Mouse (Mus musculus) neural tube, embryonic 15.5 days (tissue): ENCODE measurements around the gene Kdm6b. TPM values are rescaled to one million over a fixed set of nuclear protein-coding genes. Genes with fewer than 3 reads are reported as not detected.

Source experiments
- ATAC-seq: fragments of 200-750 bp; cut with Nextera tagmentation; 2 replicates; pipeline ENCODE4 v1.8.0; 2017; ENCODE audit warnings: mild to moderate bottlenecking, moderate TSS enrichment, moderate library complexity; ENCODE audit not compliant: low FRiP score
- H3K27ac ChIP-seq: fragments of 300-500 bp; sonication (generic); replicated peaks from 2 replicates; pipeline ENCODE4 v1.5.1; 2015; ENCODE audit warnings: mild to moderate bottlenecking, inconsistent platforms
- H3K27me3 ChIP-seq: fragments of 300-500 bp; sonication (generic); replicated peaks from 2 replicates; pipeline ENCODE4 v1.6.1; 2015; ENCODE audit warnings: inconsistent platforms
- H3K36me3 ChIP-seq: fragments of 300-500 bp; sonication (generic); 2 replicates; pipeline ENCODE4 v1.6.1; 2015; ENCODE audit warnings: inconsistent platforms
- H3K4me1 ChIP-seq: fragments of 300-500 bp; sonication (generic); 2 replicates; pipeline ENCODE4 v1.6.1; 2015; ENCODE audit warnings: inconsistent platforms
- H3K4me2 ChIP-seq: fragments of 300-500 bp; sonication (generic); 2 replicates; pipeline ENCODE4 v1.6.1; 2015; ENCODE audit warnings: inconsistent platforms, mild to moderate bottlenecking, moderate library complexity
- H3K4me3 ChIP-seq: fragments of 300-500 bp; sonication (generic); replicated peaks from 2 replicates; pipeline ENCODE4 v1.5.1; 2015; ENCODE audit warnings: mild to moderate bottlenecking, inconsistent platforms
- H3K9ac ChIP-seq: fragments of 300-500 bp; sonication (generic); replicated peaks from 2 replicates; pipeline ENCODE4 v1.6.1; 2015; ENCODE audit warnings: mild to moderate bottlenecking, inconsistent platforms
- H3K9me3 ChIP-seq: fragments of 300-500 bp; sonication (generic); replicated peaks from 2 replicates; pipeline ENCODE4 v1.6.1; 2016; ENCODE audit warnings: inconsistent platforms
- WGBS: fragments of 180-500 bp; shearing (Covaris S2); methylation state at CpG from one replicate; pipeline ENCODE4 v1.1.7; 2015; ENCODE audit warnings: mixed read lengths; 5-methylcytosine and 5-hydroxymethylcytosine counted together
- polyA plus RNA-seq: library from polyadenylated mRNA; unstranded; fragments of >200 nt; fragmentation: Nextera tagmentation; extraction: Ambion mirVana; gene quantifications from 2 replicates; pipeline ENCODE4 v1.2.1, GENCODE M21; 2015

Gene Kdm6b
- polyA plus RNA-seq, 1 experiment from 2014 or later: 32.6 TPM

- no peaks in the 10 kb centered on the region for H3K9me3 ChIP-seq
- H3K4me1 ChIP-seq: peaks cover 65% of the 10 kb centered on the region
- WGBS: under 1% methylated on average over 35 of the region's 106 CpGs
- H3K4me3 ChIP-seq: peak overlapping the region; percentile 72
- H3K27ac ChIP-seq: peak overlapping the region; percentile 98
- peak overlapping the region; percentile 91 for H3K4me2 ChIP-seq
- H3K27me3 ChIP-seq: no peaks in the 10 kb centered on the region
- H3K9ac ChIP-seq: peak overlapping the region; percentile 99
- H3K36me3 ChIP-seq: peaks cover 8% of the 10 kb centered on the region; the same call in 1 of the 2 replicates
- peak; percentile 23 for ATAC-seq
These were observed 44.9 kb downstream of the Kdm6b start for GRCm38 (mm10) chr11:69368356-69369214.

- WGBS: under 1% methylated on average over 22 of the region's 22 CpGs
- Histone ChIP-seq H3K4me2 (peak overlapping the region; percentile 91), H3K4me3 (peak overlapping the region; percentile 72), H3K27ac (peak overlapping the region; percentile 98), H3K9me3 (no peaks in the 10 kb centered on the region), H3K4me1 (peaks cover 69% of the 10 kb centered on the region), H3K9ac (peak overlapping the region; percentile 99), H3K36me3 (peaks cover 11% of the 10 kb centered on the region), H3K27me3 (no peaks in the 10 kb centered on the region)
- no peak; the same call in 1 of the 2 replicates for ATAC-seq
These were observed 45.7 kb downstream of the Kdm6b start for GRCm38 (mm10) chr11:69367616-69368355.

- Histone ChIP-seq H3K9ac (peak overlapping the region; percentile 99), H3K9me3 (no peaks in the 10 kb centered on the region), H3K4me1 (peaks cover 63% of the 10 kb centered on the region), H3K27me3 (no peaks in the 10 kb centered on the region), H3K4me2 (peak overlapping the region; percentile 91), H3K27ac (peak overlapping the region; percentile 98), H3K4me3 (peak overlapping the region; percentile 72), H3K36me3 (peaks cover 17% of the 10 kb centered on the region)
- WGBS: under 1% methylated on average over 22 of the region's 22 CpGs
- ATAC-seq: no peak
These were observed 46.4 kb downstream of the Kdm6b start for GRCm38 (mm10) chr11:69366855-69367615.

- H3K4me3 ChIP-seq: peak overlapping the region; percentile 72
- peak; percentile 88 for ATAC-seq
- H3K9ac ChIP-seq: peak overlapping the region; percentile 99
- peaks cover 24% of the 10 kb centered on the region for H3K36me3 ChIP-seq
- H3K27me3 ChIP-seq: no peaks in the 10 kb centered on the region
- no peaks in the 10 kb centered on the region for H3K9me3 ChIP-seq
- under 1% methylated on average over 26 of the region's 26 CpGs for WGBS
- peaks cover 59% of the 10 kb centered on the region for H3K4me1 ChIP-seq
- H3K27ac ChIP-seq: peak overlapping the region; percentile 98
- peak overlapping the region; percentile 91 for H3K4me2 ChIP-seq
These were observed 47.2 kb downstream of the Kdm6b start for GRCm38 (mm10) chr11:69366157-69366854.

- ATAC-seq: no peak
- Histone ChIP-seq H3K4me1 (peaks cover 53% of the 10 kb centered on the region), H3K27ac (peak overlapping the region; percentile 98), H3K9me3 (no peaks in the 10 kb centered on the region), H3K27me3 (no peaks in the 10 kb centered on the region), H3K4me3 (peak overlapping the region; percentile 72), H3K36me3 (peaks cover 30% of the 10 kb centered on the region), H3K4me2 (peak overlapping the region; percentile 91), H3K9ac (peak overlapping the region; percentile 99)
- WGBS: 24% methylated on average over 6 of the region's 6 CpGs
These were observed 47.8 kb downstream of the Kdm6b start for GRCm38 (mm10) chr11:69365722-69366121.

- Histone ChIP-seq H3K4me3 (peak overlapping the region; percentile 72), H3K9me3 (no peaks in the 10 kb centered on the region), H3K4me1 (peaks cover 50% of the 10 kb centered on the region), H3K27ac (peak overlapping the region; percentile 98), H3K9ac (peak overlapping the region; percentile 99), H3K36me3 (peaks cover 38% of the 10 kb centered on the region), H3K4me2 (peak overlapping the region; percentile 91), H3K27me3 (no peaks in the 10 kb centered on the region)
- ATAC-seq: peak; percentile 33
- 2% methylated on average over 6 of the region's 6 CpGs for WGBS
These were observed 48.6 kb downstream of the Kdm6b start for GRCm38 (mm10) chr11:69364910-69365309.

GRCm38 (mm10) chr11:69364376-69364775 lies 49.1 kb downstream of the Kdm6b start:
- peaks cover 50% of the 10 kb centered on the region for H3K4me1 ChIP-seq
- H3K4me3 ChIP-seq: peak overlapping the region; percentile 72
- H3K27ac ChIP-seq: peak overlapping the region; percentile 98
- H3K9ac ChIP-seq: no peak overlapping the region
- H3K9me3 ChIP-seq: no peaks in the 10 kb centered on the region
- no peak for ATAC-seq
- H3K4me2 ChIP-seq: peak overlapping the region; percentile 91
- 52% methylated on average over 8 of the region's 8 CpGs for WGBS
- H3K27me3 ChIP-seq: no peaks in the 10 kb centered on the region
- H3K36me3 ChIP-seq: peaks cover 43% of the 10 kb centered on the region

- Histone ChIP-seq H3K9me3 (no peaks in the 10 kb centered on the region), H3K4me2 (no peak overlapping the region), H3K27ac (no peak overlapping the region), H3K36me3 (peaks cover 62% of the 10 kb centered on the region), H3K4me3 (no peak overlapping the region), H3K9ac (no peak overlapping the region), H3K4me1 (peaks cover 41% of the 10 kb centered on the region), H3K27me3 (no peaks in the 10 kb centered on the region)
- WGBS: 93% methylated on average over 2 of the region's 2 CpGs
- ATAC-seq: no peak
These were observed 51.0 kb downstream of the Kdm6b start for GRCm38 (mm10) chr11:69362479-69362878.

GRCm38 (mm10) chr11:69362021-69362420 lies 51.5 kb downstream of the Kdm6b start:
- Histone ChIP-seq H3K9ac (no peak overlapping the region), H3K36me3 (peaks cover 67% of the 10 kb centered on the region), H3K27me3 (no peaks in the 10 kb centered on the region), H3K4me1 (peaks cover 36% of the 10 kb centered on the region), H3K9me3 (no peaks in the 10 kb centered on the region), H3K27ac (no peak overlapping the region), H3K4me3 (no peak overlapping the region), H3K4me2 (no peak overlapping the region)
- no peak for ATAC-seq
- WGBS: 56% methylated on average over 7 of the region's 7 CpGs

- WGBS: 89% methylated on average over 12 of the region's 12 CpGs
These were observed 55.8 kb downstream of the Kdm6b start for GRCm38 (mm10) chr11:69357690-69358089.

GRCm38 (mm10) chr11:69356544-69356943 lies 56.9 kb downstream of the Kdm6b start:
- no peak overlapping the region for H3K9ac ChIP-seq
- no peak overlapping the region for H3K4me3 ChIP-seq
- WGBS: 89% methylated on average over 5 of the region's 5 CpGs
- ATAC-seq: no peak
- 0 out of 2 replicates have a peak, but pooled peaks cover 1% of the 10 kb centered on the region for H3K4me1 ChIP-seq
- no peak overlapping the region for H3K27ac ChIP-seq
- H3K27me3 ChIP-seq: no peaks in the 10 kb centered on the region
- H3K4me2 ChIP-seq: no peak overlapping the region
- H3K36me3 ChIP-seq: peaks cover 98% of the 10 kb centered on the region
- no peaks in the 10 kb centered on the region for H3K9me3 ChIP-seq

More at GRCm38 (mm10) chr11:69357690-69358089, 55.8 kb downstream of the Kdm6b start:
- Histone ChIP-seq H3K27ac (no peak overlapping the region), H3K4me2 (no peak overlapping the region), H3K9me3 (no peaks in the 10 kb centered on the region), H3K9ac (no peak overlapping the region), H3K4me3 (no peak overlapping the region), H3K27me3 (no peaks in the 10 kb centered on the region), H3K4me1 (0 out of 2 replicates have a peak, but pooled peaks cover 4% of the 10 kb centered on the region), H3K36me3 (peaks cover 96% of the 10 kb centered on the region)
- ATAC-seq: no peak
